Mouse (Mus musculus): ENCODE results near the gene Wdr1. TPM values are rescaled to one million over a fixed set of nuclear protein-coding genes. Genes with fewer than 3 reads are reported as not detected.
A peak's percentile ranks its signal among the peaks of the same experiment; 100 is the strongest.
"Not testable (repeated sequence)": the region's sequence is repeated elsewhere in the genome, so short reads cannot be mapped to it uniquely, and the experiment has no call there.

Gene Wdr1
- polyA plus RNA-seq, 3 experiments from 2014 or later, result 339 to 508 (median 369) TPM

DNA sequence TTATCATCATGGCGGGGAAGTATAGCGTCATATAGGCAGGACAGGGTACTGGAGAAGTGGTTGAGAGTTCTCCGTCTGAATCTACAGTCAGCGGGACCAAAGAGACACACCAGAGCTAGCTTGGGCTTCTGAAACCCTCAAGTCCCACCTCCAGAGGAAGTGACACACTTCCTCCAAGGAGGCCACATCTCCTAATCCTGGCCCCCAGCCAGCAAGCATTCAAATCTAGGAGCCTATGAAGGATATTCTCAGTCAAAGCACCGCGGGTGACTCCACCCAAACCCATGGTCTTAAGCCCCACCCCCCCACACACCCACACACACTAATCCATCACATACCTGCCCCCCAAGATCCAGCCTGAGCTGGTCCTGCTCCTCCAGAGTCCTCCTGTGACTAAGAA, 69.1 kb downstream of the Wdr1 start:
- no peak for ATAC-seq

- ATAC-seq, result no peak
Observed at GRCm38 (mm10) chr5:38491763-38492162, 71.3 kb downstream of the Wdr1 start.

GRCm38 (mm10) chr5:38489739-38490138, 73.3 kb downstream of the Wdr1 start:
- no peak for ATAC-seq

GRCm38 (mm10) chr5:38488673-38489615, 74.1 kb downstream of the Wdr1 start:
- ATAC-seq, result no peak

DNA sequence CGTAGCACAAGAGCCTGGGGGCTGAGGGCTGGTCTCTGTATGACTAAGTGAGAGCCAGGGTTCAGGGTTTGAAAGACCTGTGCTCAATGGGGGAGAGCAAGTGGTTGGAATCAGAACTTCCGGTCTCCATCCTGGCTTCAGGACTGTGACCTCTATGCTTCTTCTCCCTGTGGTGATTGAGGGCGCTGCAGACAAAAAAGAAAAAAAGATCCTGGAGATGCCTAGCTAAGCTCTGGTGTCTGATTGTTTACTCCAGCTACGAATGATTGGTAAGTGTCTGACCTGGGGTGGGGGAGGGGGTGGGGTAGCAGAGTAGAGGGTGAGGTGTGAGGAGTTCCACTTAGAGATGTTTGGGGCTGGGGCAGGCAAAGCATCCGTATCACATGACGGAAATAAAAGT, 75.0 kb downstream of the Wdr1 start:
- no peak for ATAC-seq

- no peak for ATAC-seq
Observed at GRCm38 (mm10) chr5:38487247-38487646, 75.8 kb downstream of the Wdr1 start.

DNA sequence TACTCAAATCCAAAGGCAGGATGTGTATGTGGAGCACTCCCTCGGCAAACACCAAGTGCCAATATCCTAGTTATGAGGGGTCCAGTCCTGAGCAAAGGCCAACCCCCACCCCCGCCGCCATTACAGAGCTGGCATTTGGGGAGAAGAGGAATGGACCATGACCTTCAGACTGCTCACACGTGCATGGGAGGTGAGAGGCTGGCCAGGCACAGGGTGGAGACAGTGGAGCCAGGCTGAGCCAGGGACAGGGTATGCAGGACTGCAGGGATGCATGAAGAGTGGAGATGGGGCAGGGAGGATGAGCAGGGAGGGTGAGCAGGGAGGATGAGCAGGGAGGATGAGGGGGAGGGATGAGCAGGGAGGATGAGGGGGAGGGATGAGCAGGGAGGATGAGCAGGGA, 77.1 kb downstream of the Wdr1 start:
- no peak for ATAC-seq

DNA sequence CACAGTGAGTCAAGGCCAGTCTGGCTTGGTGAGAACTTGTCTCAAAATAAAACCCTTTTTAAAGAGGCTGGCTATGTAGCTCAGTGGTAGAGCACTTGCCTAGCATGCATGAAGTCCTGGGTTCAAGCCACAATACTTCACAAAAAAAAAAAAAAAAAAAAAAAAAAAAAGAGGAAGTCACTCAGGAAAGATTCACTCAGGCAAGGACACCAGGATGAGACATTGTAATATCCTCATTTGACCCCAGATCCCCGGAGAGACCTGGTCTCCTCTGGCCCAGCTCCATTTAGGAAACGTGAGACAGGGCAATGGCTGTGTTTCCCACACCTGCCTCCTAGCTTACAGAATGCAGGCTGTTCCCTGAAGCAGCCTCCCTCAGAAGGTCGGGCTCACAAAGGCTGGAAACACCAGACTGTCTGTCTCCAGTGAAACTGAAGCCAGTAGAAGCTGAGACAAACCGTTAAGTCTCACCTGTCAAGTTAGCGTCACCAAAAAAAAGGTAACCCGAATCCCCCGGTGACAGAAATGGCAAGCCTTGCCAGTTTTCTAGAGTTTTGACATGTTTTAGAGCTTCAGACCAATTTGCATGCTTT, 79.4 kb downstream of the Wdr1 start:
- no peak for ATAC-seq

DNA sequence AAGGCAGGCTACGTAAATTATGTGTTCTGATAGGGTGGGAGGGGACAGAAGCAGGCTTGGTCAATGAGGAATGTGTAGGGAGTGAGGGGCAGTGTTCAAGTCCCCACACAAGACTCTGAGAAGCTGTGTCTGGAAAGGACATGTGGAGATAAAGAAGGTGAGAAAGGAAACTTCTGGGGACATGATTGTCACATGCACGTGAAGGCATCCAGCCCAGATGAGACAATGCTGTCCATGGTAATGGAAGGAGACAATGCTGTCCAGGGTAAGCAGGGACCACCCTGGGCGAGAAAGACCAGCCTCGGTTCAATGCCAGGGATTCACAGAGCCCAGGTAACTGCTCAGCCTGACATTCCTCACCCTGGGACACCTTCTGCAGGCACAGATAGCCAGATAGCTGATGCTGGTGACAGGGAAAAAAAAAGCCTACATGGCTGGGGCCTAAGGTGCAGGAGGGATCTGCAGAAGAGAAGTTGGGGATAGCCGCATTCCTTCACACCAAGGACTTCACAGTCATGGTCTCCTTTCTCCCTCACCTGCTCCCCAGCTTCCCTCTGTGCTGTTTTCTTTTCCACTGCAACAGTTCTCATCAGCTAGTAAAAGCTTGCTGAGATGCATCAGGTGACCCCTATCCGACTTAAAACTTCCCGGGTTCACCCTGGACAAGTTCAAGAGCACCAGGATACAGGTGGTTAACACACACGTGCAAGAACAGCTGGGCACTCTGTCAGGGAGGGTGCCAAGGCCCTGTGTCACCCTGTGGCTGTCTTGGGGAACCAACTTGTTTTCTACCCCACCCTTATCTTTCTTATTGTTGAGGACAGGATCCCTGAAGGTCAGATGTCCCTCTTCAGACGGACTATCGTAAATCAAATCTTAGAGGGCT, 82.0 kb downstream of the Wdr1 start:
- no peak for ATAC-seq

DNA sequence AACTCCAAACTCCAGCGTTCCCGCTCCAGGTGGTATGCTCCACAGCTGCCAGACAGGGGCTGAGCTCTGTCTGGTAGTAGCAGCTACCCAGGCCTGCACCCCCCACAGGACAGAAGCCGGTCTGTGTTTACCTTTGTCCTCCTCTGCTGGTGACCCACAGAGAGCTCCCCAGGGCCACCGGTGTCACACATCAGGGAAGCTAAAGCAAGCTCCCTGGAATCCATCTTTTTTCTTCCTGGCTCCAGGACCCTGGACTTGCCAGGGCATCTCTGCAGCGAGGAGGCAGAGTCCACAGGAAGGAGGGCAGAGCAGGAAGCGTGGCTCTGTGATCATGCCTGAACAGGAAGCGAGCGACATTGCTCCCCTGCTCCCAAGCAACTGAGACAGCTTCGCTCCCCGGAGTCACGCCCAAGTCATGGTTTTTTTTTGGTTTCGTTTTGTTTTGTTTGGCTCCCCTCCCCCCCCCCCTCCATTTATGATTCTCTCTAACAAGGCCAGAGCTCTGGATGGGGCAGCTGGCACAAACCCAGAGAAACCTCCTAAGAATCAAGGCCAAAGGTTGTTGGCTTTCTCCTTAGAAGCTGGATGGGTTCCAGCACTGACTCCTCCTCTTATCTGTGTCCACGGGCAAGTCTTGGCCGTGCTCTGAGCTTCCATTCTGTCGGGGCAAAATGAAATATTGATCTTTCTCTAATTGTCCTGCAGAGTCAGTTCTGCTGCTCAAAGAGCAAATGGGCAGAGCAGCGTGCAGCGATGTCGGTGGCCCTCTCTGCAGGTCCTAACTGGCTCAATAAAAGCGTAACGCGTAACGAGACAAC, 82.9 kb downstream of the Wdr1 start:
- ATAC-seq, result peak; percentile 98

- not testable (repeated sequence) for ATAC-seq
Observed at GRCm38 (mm10) chr5:38479545-38479907, 83.5 kb downstream of the Wdr1 start.

DNA sequence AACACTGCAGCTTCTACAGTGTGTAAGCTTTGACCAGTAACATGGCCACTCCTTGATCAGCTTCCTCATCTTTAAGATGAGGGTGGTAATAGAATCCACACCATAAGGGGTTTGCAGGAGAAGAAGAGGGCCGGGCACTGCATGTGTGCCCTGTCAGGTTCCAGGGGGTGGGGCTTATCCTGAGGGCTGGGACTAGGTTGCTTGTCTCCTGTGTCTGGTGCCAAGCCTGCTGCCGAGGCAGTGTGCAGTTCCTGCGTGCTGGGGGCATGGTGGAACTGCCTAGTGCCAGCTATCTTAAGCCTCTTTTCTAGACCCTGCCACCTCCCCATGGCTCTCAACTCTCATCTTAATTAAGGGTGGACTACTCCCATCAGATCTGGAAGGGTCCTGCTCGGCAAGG, 84.0 kb downstream of the Wdr1 start:
- ATAC-seq, result no peak

DNA sequence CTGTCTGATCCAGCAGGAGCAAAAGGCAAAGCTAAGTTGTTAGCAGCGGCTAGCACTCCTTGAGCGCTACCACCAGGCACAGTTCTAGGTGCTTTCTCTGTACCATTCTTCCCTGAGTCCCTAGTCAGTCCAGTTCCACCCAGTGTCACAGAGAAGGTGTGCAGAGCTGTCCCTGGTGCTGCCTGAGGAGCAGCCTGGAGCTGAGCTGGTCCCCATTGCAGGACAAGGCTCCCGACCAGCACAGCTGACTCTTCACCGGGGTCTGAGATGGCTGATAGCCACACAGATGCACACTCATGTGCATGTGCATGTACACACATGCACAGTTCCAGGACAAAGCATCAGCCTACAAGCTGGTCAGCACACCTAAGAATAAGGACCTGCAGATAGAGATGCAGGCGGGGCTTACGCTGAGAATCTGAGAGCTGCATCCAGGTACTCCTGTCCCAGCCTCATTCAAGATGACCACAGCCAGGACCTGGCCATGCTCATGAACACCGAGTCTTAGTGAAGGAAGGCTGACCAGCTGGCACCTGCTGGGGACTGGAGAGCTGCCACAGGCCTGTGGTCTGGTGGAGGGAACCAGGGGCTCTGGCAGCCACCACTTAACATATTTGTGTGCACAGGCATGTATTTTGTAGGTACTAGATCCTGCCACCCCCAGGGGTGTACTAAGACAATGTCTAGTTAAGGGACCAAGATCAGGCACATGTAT, 85.1 kb downstream of the Wdr1 start:
- ATAC-seq, result no peak

GRCm38 (mm10) chr5:38476861-38477565, 86.0 kb downstream of the Wdr1 start:
- no peak for ATAC-seq

Other genes with a start within 250 kb of the Wdr1 start
- gene Drd5, start 243.9 kb downstream of the Wdr1 start, polyA plus RNA-seq (2017; shearing (Covaris generic)), result under 1 TPM in 1 of 3 experiments, not detected in 2; 0.13 TPM
- 10 to 100 TPM in 1 of 3 experiments, 1 to 10 TPM in 2; 7.6 to 10.5 (median 8.7) TPM for gene Slc2a9, start 60.1 kb downstream of the Wdr1 start, polyA plus RNA-seq (2017; shearing (Covaris generic))
- gene Zfp518b, start 121.6 kb upstream of the Wdr1 start, polyA plus RNA-seq (2017; shearing (Covaris generic)), result 1 to 10 TPM in 1 of 3 experiments, under 1 TPM in 2; 0.60 to 1.3 (median 0.73) TPM